Mouse (Mus musculus) lung, embryonic 14.5 days (tissue): ENCODE data around the gene Polr1c. TPM values are rescaled to one million over a fixed set of nuclear protein-coding genes. Genes with fewer than 3 reads are reported as not detected.

Experiments
- ATAC-seq: fragments of 200-750 bp; cut with Nextera tagmentation; 2 replicates; pipeline ENCODE4 v1.8.0; 2017; ENCODE audit warnings: mild to moderate bottlenecking, moderate TSS enrichment, moderate library complexity; ENCODE audit not compliant: insufficient read depth
- DNase-seq: peaks from one replicate; pipeline ENCODE4 v3.0.0-alpha.2; 2015
- H3K27ac ChIP-seq: fragments of 300-500 bp; sonication (generic); 2 replicates; pipeline ENCODE4 v1.5.1; 2014; ENCODE audit warnings: low read depth, mild to moderate bottlenecking, moderate library complexity
- H3K27me3 ChIP-seq: fragments of 300-500 bp; sonication (generic); 2 replicates; pipeline ENCODE4 v1.6.1; 2014; ENCODE audit warnings: low read length, control low read depth; ENCODE audit not compliant: insufficient read depth
- H3K36me3 ChIP-seq: fragments of 300-500 bp; sonication (generic); 2 replicates; pipeline ENCODE4 v1.6.1; 2014; ENCODE audit warnings: control low read depth; ENCODE audit not compliant: insufficient read depth
- H3K4me1 ChIP-seq: fragments of 300-500 bp; sonication (generic); 2 replicates; pipeline ENCODE4 v1.6.1; 2014; ENCODE audit warnings: antibody characterized with exemption, control low read depth; ENCODE audit not compliant: insufficient read depth
- H3K4me2 ChIP-seq: fragments of 300-500 bp; sonication (generic); 2 replicates; pipeline ENCODE4 v1.6.1; 2014; ENCODE audit warnings: mild to moderate bottlenecking
- H3K4me3 ChIP-seq: fragments of 300-500 bp; sonication (generic); 2 replicates; pipeline ENCODE4 v1.5.1; 2014; ENCODE audit warnings: low read depth, low read length
- H3K9ac ChIP-seq: fragments of 300-500 bp; sonication (generic); 2 replicates; pipeline ENCODE4 v1.6.1; 2014
- H3K9me3 ChIP-seq: fragments of 300-500 bp; sonication (generic); 2 replicates; pipeline ENCODE4 v1.6.1; 2016; ENCODE audit warnings: low read depth, low read length, control low read depth
- CTCF ChIP-seq: IDR thresholded peaks from 2 replicates; pipeline ENCODE4 v1.5.1; 2016; ENCODE audit warnings: antibody characterized with exemption, low read depth
- WGBS: fragments of 180-500 bp; shearing (Covaris S2); extraction: QIAGEN DNeasy Blood & Tissue Kit; methylation state at CpG from one replicate; pipeline ENCODE4 v1.1.7; 2014; 5-methylcytosine and 5-hydroxymethylcytosine counted together
- microRNA counts: library from miRNA; unstranded; fragments of <30 nt; microRNA quantifications from one replicate; lab custom pipeline; 2016
- microRNA-seq: library from miRNA; unstranded; fragments of <30 nt; microRNA quantifications from one replicate; pipeline ENCODE4, GENCODE M21; 2016; ENCODE audit warnings: borderline number of aligned reads
- polyA plus RNA-seq: library from polyadenylated mRNA; unstranded; fragments of >200 nt; fragmentation: Nextera tagmentation; extraction: Ambion mirVana; gene quantifications from 2 replicates; pipeline ENCODE4 v1.2.1, GENCODE M21; 2014

The Polr1c gene
- polyA plus RNA-seq, 1 experiment from 2014 or later: 96.0 TPM

GRCm38 (mm10) chr17:46221601-46222000 lies 26.3 kb downstream of the Polr1c start:
- TF ChIP-seq CTCF: no peak
- no peak overlapping the region for H3K4me3 ChIP-seq
- H3K4me1 ChIP-seq: no peaks in the 10 kb centered on the region
- no peak overlapping the region for H3K27ac ChIP-seq
- DNase-seq (no peak), ATAC-seq (no peak)
- H3K9me3 ChIP-seq: no peaks in the 10 kb centered on the region
- H3K9ac ChIP-seq: no peak overlapping the region
- no peak overlapping the region for H3K4me2 ChIP-seq
- peaks cover 98% of the 10 kb centered on the region for H3K36me3 ChIP-seq
- 87% methylated on average over 3 of the region's 3 CpGs for WGBS
- no peaks in the 10 kb centered on the region for H3K27me3 ChIP-seq

DNA sequence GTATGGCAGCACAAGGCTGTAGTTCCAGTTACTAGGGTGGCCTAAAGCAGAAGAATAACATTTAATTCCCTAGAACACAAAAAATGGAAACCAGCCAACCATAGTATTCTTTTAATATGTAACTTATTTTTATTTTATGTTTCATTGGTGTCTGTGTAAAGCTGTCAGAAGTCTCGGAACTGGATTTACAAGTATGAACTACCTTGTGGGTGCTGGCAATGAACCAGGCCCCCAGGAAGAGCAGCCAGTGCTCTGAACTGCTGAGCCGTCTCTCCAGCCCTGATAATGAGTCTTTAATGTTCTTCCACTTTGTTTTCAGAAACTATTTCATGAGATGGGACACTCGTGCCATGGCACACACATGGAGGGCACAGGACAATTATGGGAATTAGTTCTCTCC lies 37.3 kb downstream of the Polr1c start:
- Histone ChIP-seq H3K27me3 (no peaks in the 10 kb centered on the region), H3K9me3 (no peaks in the 10 kb centered on the region), H3K27ac (no peak overlapping the region), H3K4me2 (no peak overlapping the region), H3K4me1 (no peaks in the 10 kb centered on the region), H3K36me3 (peaks cover 95% of the 10 kb centered on the region), H3K4me3 (no peak overlapping the region), H3K9ac (no peak overlapping the region)
- DNase-seq: no peak
- WGBS: 86% methylated on average over 3 of the region's 3 CpGs
- ATAC-seq: no peak
- no peak for TF ChIP-seq CTCF

GRCm38 (mm10) chr17:46206676-46207075 lies 41.2 kb downstream of the Polr1c start:
- no peaks in the 10 kb centered on the region for H3K27me3 ChIP-seq
- TF ChIP-seq CTCF: no peak
- H3K9me3 ChIP-seq: no peaks in the 10 kb centered on the region

GRCm38 (mm10) chr17:46203078-46203477 lies 44.8 kb downstream of the Polr1c start:
- peaks cover 47% of the 10 kb centered on the region for H3K36me3 ChIP-seq

More at GRCm38 (mm10) chr17:46206676-46207075, 41.2 kb downstream of the Polr1c start:
- Histone ChIP-seq H3K36me3 (peaks cover 67% of the 10 kb centered on the region), H3K4me3 (no peak overlapping the region), H3K9ac (no peak overlapping the region), H3K4me2 (no peak overlapping the region), H3K4me1 (peaks cover 2% of the 10 kb centered on the region; the same call in 1 of the 2 replicates), H3K27ac (no peak overlapping the region)
- ATAC-seq: no peak
- DNase-seq: no peak

DNA sequence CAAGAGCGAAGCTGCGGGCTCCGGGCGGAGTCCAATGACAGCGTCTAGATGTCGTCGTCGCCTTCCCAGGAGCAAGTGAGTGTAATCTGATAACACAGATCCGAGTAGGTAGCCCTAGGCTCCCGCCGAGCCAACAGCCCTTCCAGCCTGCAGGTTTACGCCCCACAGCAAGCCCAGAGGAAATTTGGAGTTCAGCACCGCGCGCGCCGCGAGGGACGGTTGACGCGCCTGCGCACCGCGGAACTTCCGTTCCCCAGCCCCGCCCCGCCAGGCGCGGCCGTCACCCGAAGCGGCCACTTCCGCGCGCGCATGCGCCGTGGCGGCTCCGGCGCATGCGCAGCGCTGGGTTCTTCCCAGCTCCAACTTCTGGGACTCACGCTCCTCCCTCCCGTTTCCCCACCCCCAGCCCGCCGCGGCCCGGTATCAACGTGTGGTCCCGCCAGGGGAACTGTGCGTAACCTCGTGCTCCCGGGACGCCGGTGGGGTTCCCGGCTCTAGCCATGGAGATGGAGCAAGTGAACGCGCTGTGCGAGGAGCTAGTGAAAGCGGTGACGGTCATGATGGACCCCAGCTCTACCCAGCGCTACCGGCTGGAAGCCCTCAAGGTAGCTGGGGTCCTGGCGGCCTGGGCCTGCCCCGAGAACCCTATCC lies 45.3 kb downstream of the Polr1c start, which contains the start of the genes Polh and Xpo5:
Gene Polh (minus strand): TSS at position 225 of the 651 bp plus-strand sequence.
Gene Xpo5 (plus strand): TSS at position 362 of the 651 bp plus-strand sequence.
- under 1% methylated on average over 66 of the region's 66 CpGs for WGBS
- no peaks in the 10 kb centered on the region for H3K27me3 ChIP-seq
- DNase-seq: peak; percentile 98

More at GRCm38 (mm10) chr17:46203078-46203477, 44.8 kb downstream of the Polr1c start:
- Histone ChIP-seq H3K27ac (peak overlapping the region; percentile 90), H3K9ac (peak overlapping the region; percentile 85), H3K4me2 (peak overlapping the region; percentile 78), H3K27me3 (no peaks in the 10 kb centered on the region), H3K9me3 (no peaks in the 10 kb centered on the region), H3K4me3 (peak overlapping the region; percentile 97), H3K4me1 (peaks cover 5% of the 10 kb centered on the region; the same call in 1 of the 2 replicates)
- WGBS: under 1% methylated on average over 20 of the region's 20 CpGs
- DNase-seq (peak; percentile 46), ATAC-seq (no peak)
- no peak for TF ChIP-seq CTCF

DNA sequence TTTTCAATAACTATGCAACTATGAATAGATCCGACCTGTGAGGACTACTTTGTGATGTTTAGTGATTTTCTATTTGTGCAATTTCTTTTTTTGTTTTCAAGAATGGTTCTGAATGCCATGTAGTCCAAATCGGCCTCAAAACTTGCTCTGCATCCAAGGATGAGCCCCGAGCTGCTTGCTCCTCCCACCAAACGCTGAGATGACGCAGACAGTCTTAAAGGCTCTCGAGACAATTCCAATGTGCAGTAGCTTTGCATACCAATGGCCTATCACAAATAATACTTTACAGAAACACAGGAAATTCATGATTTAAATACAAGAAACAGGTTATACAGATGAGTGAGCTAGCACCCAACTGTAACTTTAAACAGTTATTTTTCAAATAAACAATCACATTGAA lies 46.7 kb downstream of the Polr1c start:
- no peak for ATAC-seq
- Histone ChIP-seq H3K36me3 (peaks cover 47% of the 10 kb centered on the region), H3K9ac (peak overlapping the region; percentile 75; the same call in 1 of the 2 replicates)

More for the DNA sequence above, 45.3 kb downstream of the Polr1c start, which contains the start of the genes Polh and Xpo5:
- H3K9me3 ChIP-seq: no peaks in the 10 kb centered on the region
- peaks cover 5% of the 10 kb centered on the region; the same call in 1 of the 2 replicates for H3K4me1 ChIP-seq
- H3K27ac ChIP-seq: peak within 1 kb of the TSS; percentile 90
- peak within 1 kb of the TSS; percentile 97 for H3K4me3 ChIP-seq
- peak; percentile 96 for ATAC-seq
- peak within 1 kb of the TSS; percentile 85 for H3K9ac ChIP-seq
- peaks cover 47% of the 10 kb centered on the region for H3K36me3 ChIP-seq
- no peak for TF ChIP-seq CTCF
- H3K4me2 ChIP-seq: peak within 1 kb of the TSS; percentile 78

More for the DNA sequence above, 46.7 kb downstream of the Polr1c start:
- Histone ChIP-seq H3K9me3 (no peaks in the 10 kb centered on the region), H3K4me2 (peak overlapping the region; percentile 78), H3K27ac (no peak overlapping the region), H3K27me3 (no peaks in the 10 kb centered on the region), H3K4me3 (peak overlapping the region; percentile 97), H3K4me1 (peaks cover 5% of the 10 kb centered on the region; the same call in 1 of the 2 replicates)
- peak; percentile 40 for DNase-seq
- no peak for TF ChIP-seq CTCF
- 43% methylated on average over 6 of the region's 6 CpGs for WGBS

MicroRNA genes within 50 kb of the gene (microRNA counts, 519-probe panel; counts per million panel counts)
- microRNA mmu-miR-693-3p (lab: Ali Mortazavi, UCI) (30.5 counts per million), microRNA mmu-miR-693-5p (lab: Ali Mortazavi, UCI) (30.5 counts per million)

Small RNAs within 50 kb of the gene (microRNA-seq; reads per million reads assigned to microRNA genes)
- 1.2 reads per million for gene Mir693

Other genes with a start within 250 kb of the Polr1c start
- 6.6 and 7.7 TPM in 2 replicates for gene Vegfa, start 215.7 kb downstream of the Polr1c start, polyA plus RNA-seq
- gene Mrps18a, start 137.1 kb downstream of the Polr1c start, polyA plus RNA-seq: 147 and 149 TPM in 2 replicates
- 10.4 and 10.9 TPM in 2 replicates for gene Rsph9, start 103.8 kb downstream of the Polr1c start, polyA plus RNA-seq
- 41.3 and 46.5 TPM in 2 replicates for gene Mad2l1bp, start 94.5 kb downstream of the Polr1c start, polyA plus RNA-seq
- gene Gtpbp2, start 87.0 kb downstream of the Polr1c start, polyA plus RNA-seq: 32.8 and 37.9 TPM in 2 replicates
- 19.6 and 20.5 TPM in 2 replicates for gene Polh, start 45.4 kb downstream of the Polr1c start, polyA plus RNA-seq
- 52.5 and 57.0 TPM in 2 replicates for gene Xpo5, start 45.3 kb downstream of the Polr1c start, polyA plus RNA-seq
- gene Yipf3, start within 50 bp of the Polr1c start, polyA plus RNA-seq: 91.2 and 102 TPM in 2 replicates
- 0.54 and 0.76 TPM in 2 replicates for gene Lrrc73, start 5.5 kb upstream of the Polr1c start, polyA plus RNA-seq
- gene Tjap1, start 35.0 kb upstream of the Polr1c start, polyA plus RNA-seq: 39.1 and 43.2 TPM in 2 replicates
- 0.38 and 0.46 TPM in 2 replicates for gene Dlk2, start 49.4 kb upstream of the Polr1c start, polyA plus RNA-seq
- gene Abcc10, start 80.3 kb upstream of the Polr1c start, polyA plus RNA-seq: 4.7 and 5.5 TPM in 2 replicates
- gene Zfp318, start 135.7 kb upstream of the Polr1c start, polyA plus RNA-seq: 15.2 and 18.3 TPM in 2 replicates
- 0.41 TPM in 1 of 2 replicates, not detected in the other for gene Crip3, start 180.9 kb upstream of the Polr1c start, polyA plus RNA-seq
- not detected in 2 replicates for gene Slc22a7, start 190.4 kb upstream of the Polr1c start, polyA plus RNA-seq
- gene Ttbk1, start 239.6 kb upstream of the Polr1c start, polyA plus RNA-seq: 0.05 and 0.11 TPM in 2 replicates
- gene Dnph1, start 248.7 kb upstream of the Polr1c start, polyA plus RNA-seq: 50.3 and 60.8 TPM in 2 replicates